Mouse (Mus musculus) C2C12 (cell line): ENCODE data around the gene Pld2. TPM values are rescaled to one million over a fixed set of nuclear protein-coding genes. Genes with fewer than 3 reads are reported as not detected.
"Not testable (repeated sequence)": the region's sequence is repeated elsewhere in the genome, so short reads cannot be mapped to it uniquely, and the experiment has no call there.

Experiments
- H3K27me3 ChIP-seq: one replicate; pipeline ENCODE4 v1.6.1; 2011; ENCODE audit not compliant: control insufficient read depth, insufficient read depth, insufficient read length
- H3K36me3 ChIP-seq: one replicate; pipeline ENCODE4 v1.6.1; 2011; ENCODE audit not compliant: control insufficient read depth, insufficient read depth
- H3K4me3 ChIP-seq: one replicate; pipeline ENCODE4 v1.5.1; 2011; ENCODE audit warnings: mild to moderate bottlenecking, control low read depth; ENCODE audit not compliant: poor library complexity, insufficient read depth, severe bottlenecking
- H3K79me2 ChIP-seq: one replicate; pipeline ENCODE4 v1.6.1; 2011; ENCODE audit not compliant: control insufficient read depth, insufficient read depth
- H3K79me3 ChIP-seq: one replicate; pipeline ENCODE4 v1.6.1; 2011; ENCODE audit warnings: low read depth, control low read depth
- H3ac ChIP-seq: one replicate; pipeline ENCODE3; 2011; ENCODE audit warnings: low read depth; ENCODE audit not compliant: control insufficient read depth, insufficient read length
- CEBPB ChIP-seq: IDR thresholded peaks from one replicate; pipeline ENCODE4 v1.6.1; 2011; ENCODE audit warnings: low read depth, mild to moderate bottlenecking, control low read depth, moderate library complexity
- CTCF ChIP-seq: IDR thresholded peaks from one replicate; pipeline ENCODE4 v1.5.1; 2011; ENCODE audit not compliant: control insufficient read depth, insufficient read depth, insufficient read length
- FOSL1 ChIP-seq: IDR thresholded peaks from one replicate; pipeline ENCODE4 v1.8.0; 2011; ENCODE audit warnings: mild to moderate bottlenecking, low read length; ENCODE audit not compliant: poor library complexity, insufficient read depth, severe bottlenecking
- MAX ChIP-seq: IDR thresholded peaks from one replicate; pipeline ENCODE4 v1.6.1; 2011; ENCODE audit warnings: mild to moderate bottlenecking, control low read depth
- MYOD1 ChIP-seq: IDR thresholded peaks from one replicate; pipeline ENCODE4 v1.6.1; 2011; ENCODE audit warnings: low read depth; ENCODE audit not compliant: control insufficient read depth, insufficient read length
- MYOG ChIP-seq: IDR thresholded peaks from one replicate; pipeline ENCODE4 v1.6.1; 2011; ENCODE audit not compliant: control insufficient read depth, insufficient read length; ENCODE audit errors: extremely low read depth
- USF1 ChIP-seq: IDR thresholded peaks from one replicate; pipeline ENCODE4 v1.6.1; 2011; ENCODE audit warnings: low read depth, mild to moderate bottlenecking, control low read depth, moderate library complexity
- polyA plus RNA-seq: library from polyadenylated mRNA; unstranded; fragments of >200 nt; fragmentation: generic; extraction: Trizol; gene quantifications from one replicate; pipeline ENCODE4 v1.2.1, GENCODE M21; 2012; ENCODE audit warnings: missing spikeins

Gene Pld2
- polyA plus RNA-seq, 1 experiment: 9.3 TPM

- Histone ChIP-seq H3K4me3 (peak overlapping the region; percentile 21), H3ac (no peak overlapping the region), H3K79me3 (peaks cover 16% of the 10 kb centered on the region), H3K36me3 (peaks cover 35% of the 10 kb centered on the region), H3K27me3 (no peaks in the 10 kb centered on the region), H3K79me2 (peaks cover 24% of the 10 kb centered on the region)
- TF ChIP-seq FOSL1: no peak
- no peak for TF ChIP-seq MAX
- no peak for TF ChIP-seq CEBPB
- no peak for TF ChIP-seq MYOG
- no peak for TF ChIP-seq MYOD1
- TF ChIP-seq USF1: no peak
- no peak for TF ChIP-seq CTCF
Observed at GRCm38 (mm10) chr11:70524782-70525181, 15.1 kb upstream of the Pld2 start.

GRCm38 (mm10) chr11:70525184-70525678 is 14.6 kb upstream of the Pld2 start, which contains the start of gene Psmb6:
Gene Psmb6, plus strand, starts transcription at chr11:70525367.
- Histone ChIP-seq H3K79me2 (peaks cover 24% of the 10 kb centered on the region), H3K4me3 (peak within 1 kb of the TSS; percentile 97), H3K36me3 (peaks cover 35% of the 10 kb centered on the region), H3K27me3 (no peaks in the 10 kb centered on the region), H3K79me3 (peaks cover 16% of the 10 kb centered on the region), H3ac (peak within 1 kb of the TSS; percentile 70)
- no peak for TF ChIP-seq MYOD1
- TF ChIP-seq MYOG: no peak
- no peak for TF ChIP-seq FOSL1
- TF ChIP-seq USF1: no peak
- TF ChIP-seq MAX: peak; percentile 31
- no peak for TF ChIP-seq CTCF
- TF ChIP-seq CEBPB: no peak

GRCm38 (mm10) chr11:70525726-70526125 is 14.1 kb upstream of the Pld2 start:
- Histone ChIP-seq H3K79me3 (peaks cover 16% of the 10 kb centered on the region), H3K4me3 (peak overlapping the region; percentile 97), H3K36me3 (peaks cover 35% of the 10 kb centered on the region), H3K27me3 (no peaks in the 10 kb centered on the region), H3ac (peak overlapping the region; percentile 70), H3K79me2 (peaks cover 24% of the 10 kb centered on the region)
- TF ChIP-seq FOSL1: no peak
- no peak for TF ChIP-seq CTCF
- no peak for TF ChIP-seq MYOD1
- no peak for TF ChIP-seq MAX
- TF ChIP-seq CEBPB: no peak
- TF ChIP-seq MYOG: no peak
- TF ChIP-seq USF1: no peak

DNA sequence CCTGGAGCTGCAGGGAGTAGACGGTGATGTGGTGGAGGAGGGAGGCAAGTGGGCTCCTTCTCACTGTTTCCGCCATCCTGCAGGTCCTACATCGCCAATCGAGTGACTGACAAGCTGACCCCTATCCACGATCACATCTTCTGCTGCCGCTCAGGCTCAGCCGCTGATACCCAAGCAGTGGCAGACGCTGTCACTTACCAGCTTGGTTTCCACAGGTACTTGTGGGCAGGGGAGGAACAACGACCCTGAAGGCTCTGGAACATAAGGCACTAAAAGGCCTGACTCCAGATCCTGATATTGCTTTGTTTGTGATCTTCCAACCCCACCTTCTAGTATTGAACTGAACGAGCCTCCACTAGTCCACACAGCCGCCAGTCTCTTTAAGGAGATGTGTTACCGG is 13.7 kb upstream of the Pld2 start:
- Histone ChIP-seq H3K79me2 (peaks cover 24% of the 10 kb centered on the region), H3K36me3 (peaks cover 35% of the 10 kb centered on the region), H3K79me3 (peaks cover 16% of the 10 kb centered on the region), H3K4me3 (peak overlapping the region; percentile 97), H3K27me3 (no peaks in the 10 kb centered on the region), H3ac (no peak overlapping the region)
- TF ChIP-seq CEBPB (no peak), FOSL1 (no peak), USF1 (no peak), MAX (no peak)

DNA sequence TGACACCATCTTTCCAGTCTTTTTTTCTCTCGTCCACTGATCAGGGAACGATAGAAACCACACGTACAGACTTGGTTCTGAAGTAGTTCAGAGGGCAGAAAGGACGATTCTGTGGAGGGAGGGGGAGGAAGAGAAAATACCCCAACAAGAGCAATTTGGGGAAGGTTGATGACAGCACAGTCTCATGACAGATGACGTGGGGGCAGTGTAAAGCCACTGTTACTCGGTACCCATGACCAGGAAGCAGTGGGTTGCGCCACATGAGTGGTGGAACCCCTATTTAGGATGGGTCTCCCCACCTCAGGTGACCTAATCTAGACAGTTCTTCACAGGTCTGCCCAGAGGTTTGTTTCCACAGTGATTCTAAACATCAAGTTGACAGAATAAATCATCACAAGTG is 11.3 kb upstream of the Pld2 start:
- peaks cover 35% of the 10 kb centered on the region for H3K36me3 ChIP-seq
- H3K27me3 ChIP-seq: no peaks in the 10 kb centered on the region
- H3K79me2 ChIP-seq: peaks cover 24% of the 10 kb centered on the region
- TF ChIP-seq USF1: no peak
- no peak for TF ChIP-seq CEBPB
- TF ChIP-seq FOSL1: no peak
- TF ChIP-seq MYOG: no peak
- no peak for TF ChIP-seq CTCF
- no peak for TF ChIP-seq MYOD1
- no peak for TF ChIP-seq MAX
- H3ac ChIP-seq: no peak overlapping the region
- peaks cover 16% of the 10 kb centered on the region for H3K79me3 ChIP-seq
- no peak overlapping the region for H3K4me3 ChIP-seq

DNA sequence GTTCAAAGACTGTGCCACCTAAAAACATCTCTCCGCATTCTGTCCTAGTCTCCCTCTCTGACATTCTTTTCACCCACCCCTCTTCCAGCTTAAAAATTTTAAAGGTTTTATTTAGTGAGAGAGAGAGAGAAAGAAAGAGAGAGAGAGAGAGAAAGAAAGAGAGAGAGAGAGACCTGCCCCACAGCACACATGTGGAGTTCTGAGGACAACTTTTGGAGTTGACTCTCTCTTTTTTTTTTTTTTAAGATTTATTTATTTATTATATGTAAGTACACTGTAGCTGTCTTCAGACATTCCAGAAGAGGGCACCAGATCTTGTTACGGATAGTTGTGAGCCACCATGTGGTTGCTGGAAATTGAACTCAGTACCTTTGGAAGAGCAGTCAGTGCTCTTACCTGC is 8.8 kb upstream of the Pld2 start:
- peaks cover 34% of the 10 kb centered on the region for H3K36me3 ChIP-seq
- H3K27me3 ChIP-seq, H3ac ChIP-seq, H3K79me3 ChIP-seq, H3K4me3 ChIP-seq: not testable (repeated sequence)
- H3K79me2 ChIP-seq: peaks cover 15% of the 10 kb centered on the region

GRCm38 (mm10) chr11:70532839-70533238 is 7.0 kb upstream of the Pld2 start, which contains the start of gene Gm40193:
Gene Gm40193, minus strand, starts transcription at chr11:70532939.
- no peak for TF ChIP-seq MYOD1
- no peak for TF ChIP-seq CEBPB
- no peak for TF ChIP-seq FOSL1
- no peak for TF ChIP-seq CTCF
- TF ChIP-seq MYOG: no peak
- TF ChIP-seq MAX: no peak
- no peak for TF ChIP-seq USF1
- Histone ChIP-seq H3ac (no peak within 1 kb of the TSS), H3K79me3 (no peaks in the 10 kb centered on the region), H3K4me3 (no peak within 1 kb of the TSS), H3K79me2 (no peaks in the 10 kb centered on the region), H3K36me3 (peaks cover 16% of the 10 kb centered on the region), H3K27me3 (no peaks in the 10 kb centered on the region)
